Mouse (Mus musculus): Measurements from ENCODE around the gene Ess2. TPM values are rescaled to one million over a fixed set of nuclear protein-coding genes. Genes with fewer than 3 reads are reported as not detected.

Gene Ess2
- polyA plus RNA-seq, 1 experiment from 2014 or later, result 25.0 TPM

DNA sequence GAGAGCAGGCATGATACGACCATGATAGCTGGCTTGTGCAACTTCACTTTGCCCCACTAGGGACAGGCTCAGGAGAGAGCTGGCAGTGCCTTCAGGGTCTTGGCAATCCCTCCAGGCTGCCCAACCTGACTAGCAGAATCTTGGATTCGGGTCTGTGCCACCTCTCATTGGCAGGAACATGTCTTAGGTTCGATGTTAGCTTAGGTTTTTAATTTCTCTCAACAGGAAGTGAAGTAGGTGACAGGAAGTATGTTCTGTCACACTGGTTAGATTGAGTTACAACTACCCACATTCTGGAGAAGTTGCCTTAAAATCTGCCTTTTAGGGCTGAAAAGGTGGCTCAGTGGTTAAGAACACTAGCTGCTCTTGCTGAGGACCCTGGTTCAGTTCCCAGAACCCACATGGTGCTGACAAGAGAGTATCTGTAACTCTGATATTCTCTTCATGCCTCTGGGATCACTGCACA, 23.3 kb upstream of the Ess2 start:
- WGBS, result 52% methylated on average over 3 of the region's 3 CpGs
- no peak for ATAC-seq (replicated peaks; ENCODE audit: insufficient number of reproducible peaks, insufficient read depth, low FRiP score, low read depth)
- Histone ChIP-seq H3K4me3 (no peak overlapping the region), H3K4me1 (replicated peaks) (no peaks in the 10 kb centered on the region; the same call in 1 of the 2 replicates), H3K9ac (no peak overlapping the region), H3K9me3 (replicated peaks) (no peaks in the 10 kb centered on the region), H3K36me3 (no peaks in the 10 kb centered on the region), H3K4me2 (no peak overlapping the region), H3K27ac (no peak overlapping the region), H3K27me3 (peaks cover 25% of the 10 kb centered on the region)

- peaks cover 25% of the 10 kb centered on the region for H3K27me3 ChIP-seq
- no peak overlapping the region for H3K4me3 ChIP-seq
- H3K4me1 ChIP-seq (replicated peaks), result peaks cover 2% of the 10 kb centered on the region
- no peaks in the 10 kb centered on the region for H3K9me3 ChIP-seq (replicated peaks)
- H3K27ac ChIP-seq, result no peak overlapping the region
- H3K9ac ChIP-seq, result no peak overlapping the region
- H3K4me2 ChIP-seq, result no peak overlapping the region
- 58% methylated on average over 9 of the region's 9 CpGs for WGBS
- no peak for ATAC-seq (replicated peaks; ENCODE audit: insufficient number of reproducible peaks, insufficient read depth, low FRiP score, low read depth)
- no peaks in the 10 kb centered on the region for H3K36me3 ChIP-seq
Observed at GRCm38 (mm10) chr16:17933594-17934444, 22.7 kb upstream of the Ess2 start.

GRCm38 (mm10) chr16:17931906-17932460, 20.8 kb upstream of the Ess2 start:
- Histone ChIP-seq H3K4me3 (no peak overlapping the region), H3K27me3 (peaks cover 13% of the 10 kb centered on the region), H3K4me1 (replicated peaks) (peaks cover 13% of the 10 kb centered on the region), H3K9me3 (replicated peaks) (no peaks in the 10 kb centered on the region), H3K4me2 (no peak overlapping the region), H3K36me3 (no peaks in the 10 kb centered on the region), H3K27ac (no peak overlapping the region), H3K9ac (no peak overlapping the region)
- ATAC-seq (replicated peaks; ENCODE audit: insufficient number of reproducible peaks, insufficient read depth, low FRiP score, low read depth), result no peak
- WGBS, result 75% methylated on average over 5 of the region's 5 CpGs

DNA sequence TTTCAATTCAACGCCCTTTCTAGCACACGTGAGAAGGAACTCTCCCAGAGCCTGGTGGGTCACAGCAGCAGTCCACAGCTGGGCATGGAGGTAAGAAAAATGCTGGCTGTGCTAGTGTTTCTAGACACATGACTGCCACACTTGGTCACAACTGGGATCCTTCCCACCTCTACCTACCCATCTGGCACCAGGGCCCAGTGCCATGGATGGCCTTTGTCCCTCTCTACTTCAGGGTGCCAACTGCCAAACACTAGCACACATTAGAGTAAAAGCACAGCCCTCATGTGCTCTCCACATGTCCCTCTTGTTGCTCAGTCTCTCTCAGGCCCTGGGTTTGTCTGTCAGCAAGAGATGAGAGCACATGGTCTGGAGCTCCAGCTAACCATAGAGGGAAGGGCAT, 18.5 kb upstream of the Ess2 start:
- peaks cover 18% of the 10 kb centered on the region for H3K4me1 ChIP-seq (replicated peaks)
- H3K4me3 ChIP-seq, result no peak overlapping the region
- no peaks in the 10 kb centered on the region for H3K27me3 ChIP-seq
- H3K9me3 ChIP-seq (replicated peaks), result no peaks in the 10 kb centered on the region
- no peak overlapping the region for H3K27ac ChIP-seq
- H3K4me2 ChIP-seq, result no peak overlapping the region
- WGBS, result 77% methylated on average over 2 of the region's 2 CpGs
- no peak for ATAC-seq (replicated peaks; ENCODE audit: insufficient number of reproducible peaks, insufficient read depth, low FRiP score, low read depth)
- no peak overlapping the region for H3K9ac ChIP-seq
- peaks cover 5% of the 10 kb centered on the region; the same call in 1 of the 2 replicates for H3K36me3 ChIP-seq

- Histone ChIP-seq H3K27ac (no peak overlapping the region; the same call in 1 of the 2 replicates), H3K4me1 (replicated peaks) (peaks cover 18% of the 10 kb centered on the region), H3K27me3 (no peaks in the 10 kb centered on the region), H3K4me3 (no peak overlapping the region), H3K36me3 (peaks cover 5% of the 10 kb centered on the region; the same call in 1 of the 2 replicates), H3K9me3 (replicated peaks) (no peaks in the 10 kb centered on the region), H3K4me2 (peak overlapping the region; percentile 100; the same call in 1 of the 2 replicates), H3K9ac (no peak overlapping the region)
- WGBS, result 22% methylated on average over 2 of the region's 2 CpGs
- no peak for ATAC-seq (replicated peaks; ENCODE audit: insufficient number of reproducible peaks, insufficient read depth, low FRiP score, low read depth)
Observed at GRCm38 (mm10) chr16:17929211-17929610, 18.1 kb upstream of the Ess2 start.

DNA sequence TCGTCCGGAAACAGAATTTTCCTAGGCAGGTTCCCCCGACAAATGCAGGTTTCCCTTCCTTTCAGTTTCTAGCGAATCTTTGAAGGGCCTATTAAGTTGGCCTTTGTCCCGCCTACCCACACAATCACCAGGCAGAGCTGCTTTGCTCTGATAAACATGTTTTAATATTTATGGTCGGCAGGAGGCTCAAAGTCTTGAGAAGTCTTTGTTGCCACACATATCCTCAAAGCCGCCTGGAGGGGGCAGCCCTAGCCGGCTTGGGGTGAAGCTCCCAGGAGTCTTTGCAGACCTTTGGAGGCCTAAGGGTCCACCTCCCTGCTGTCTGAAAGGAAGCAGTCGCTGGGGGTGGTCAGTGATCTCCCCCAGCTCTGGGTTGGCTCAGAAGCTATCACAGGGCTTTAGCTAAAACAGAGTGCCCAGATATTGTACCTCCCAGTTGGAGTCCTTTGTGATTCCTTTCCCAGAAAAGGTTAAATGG, 17.5 kb upstream of the Ess2 start:
- peak; percentile 31 for ATAC-seq (replicated peaks; ENCODE audit: insufficient number of reproducible peaks, insufficient read depth, low FRiP score, low read depth)
- WGBS, result under 1% methylated on average over 9 of the region's 9 CpGs

DNA sequence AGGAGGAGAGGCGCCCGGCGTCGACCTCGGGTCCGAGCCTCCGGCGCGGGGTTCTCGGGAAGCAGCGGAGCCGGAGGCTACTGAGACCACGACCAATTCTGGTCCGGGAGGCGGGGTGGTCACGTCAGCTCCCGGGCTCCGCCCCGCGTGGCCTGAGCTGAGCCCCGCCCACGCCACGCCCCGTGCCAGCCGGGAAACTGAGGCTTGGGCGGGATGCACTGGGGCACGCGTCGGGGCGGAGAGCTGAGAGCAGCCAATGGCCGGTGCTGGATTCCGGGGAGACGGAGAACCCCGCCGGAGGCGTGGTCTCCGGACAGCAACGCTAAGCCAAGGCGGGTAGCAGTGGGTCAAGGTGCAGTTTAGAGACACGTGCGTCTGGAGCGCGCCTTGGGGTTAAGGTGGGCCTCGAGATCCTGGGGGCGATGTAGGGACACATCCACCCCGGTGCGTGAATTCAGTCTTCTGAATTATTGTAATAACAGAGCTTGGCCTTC, 17.0 kb upstream of the Ess2 start, which contains the start of gene Slc25a1:
Slc25a1 (minus strand) TSS at position 133 of the 494 bp plus-strand sequence.
- Histone ChIP-seq H3K9me3 (replicated peaks) (no peaks in the 10 kb centered on the region), H3K4me1 (replicated peaks) (peaks cover 18% of the 10 kb centered on the region), H3K9ac (peak within 1 kb of the TSS; percentile 72), H3K4me3 (peak within 1 kb of the TSS; percentile 80), H3K27me3 (no peaks in the 10 kb centered on the region), H3K4me2 (peak within 1 kb of the TSS; percentile 100), H3K36me3 (peaks cover 5% of the 10 kb centered on the region; the same call in 1 of the 2 replicates), H3K27ac (peak within 1 kb of the TSS; percentile 72)
- peak; percentile 79 for ATAC-seq (replicated peaks; ENCODE audit: insufficient number of reproducible peaks, insufficient read depth, low FRiP score, low read depth)
- under 1% methylated on average over 47 of the region's 47 CpGs for WGBS

More for the DNA sequence above, 17.5 kb upstream of the Ess2 start:
- H3K4me2 ChIP-seq, result peak overlapping the region; percentile 100
- peak overlapping the region; percentile 72 for H3K27ac ChIP-seq
- no peaks in the 10 kb centered on the region for H3K27me3 ChIP-seq
- H3K4me3 ChIP-seq, result peak overlapping the region; percentile 80
- peak overlapping the region; percentile 72 for H3K9ac ChIP-seq
- peaks cover 5% of the 10 kb centered on the region; the same call in 1 of the 2 replicates for H3K36me3 ChIP-seq
- no peaks in the 10 kb centered on the region for H3K9me3 ChIP-seq (replicated peaks)
- H3K4me1 ChIP-seq (replicated peaks), result peaks cover 18% of the 10 kb centered on the region

GRCm38 (mm10) chr16:17927351-17928082, 16.4 kb upstream of the Ess2 start:
- Histone ChIP-seq H3K27me3 (no peaks in the 10 kb centered on the region), H3K4me3 (peak overlapping the region; percentile 80), H3K4me2 (peak overlapping the region; percentile 100), H3K27ac (peak overlapping the region; percentile 72), H3K4me1 (replicated peaks) (peaks cover 22% of the 10 kb centered on the region), H3K9me3 (replicated peaks) (no peaks in the 10 kb centered on the region), H3K36me3 (peaks cover 5% of the 10 kb centered on the region; the same call in 1 of the 2 replicates), H3K9ac (peak overlapping the region; percentile 72)
- no peak; the same call in 1 of the 2 replicates for ATAC-seq (replicated peaks; ENCODE audit: insufficient number of reproducible peaks, insufficient read depth, low FRiP score, low read depth)
- under 1% methylated on average over 69 of the region's 72 CpGs for WGBS

- H3K9ac ChIP-seq, result peak overlapping the region; percentile 74
- peaks cover 29% of the 10 kb centered on the region for H3K4me1 ChIP-seq (replicated peaks)
- peak overlapping the region; percentile 76 for H3K4me3 ChIP-seq
- WGBS, result under 1% methylated on average over 14 of the region's 14 CpGs
- H3K9me3 ChIP-seq (replicated peaks), result no peaks in the 10 kb centered on the region
- H3K36me3 ChIP-seq, result peaks cover 5% of the 10 kb centered on the region; the same call in 1 of the 2 replicates
- no peak for ATAC-seq (replicated peaks; ENCODE audit: insufficient number of reproducible peaks, insufficient read depth, low FRiP score, low read depth)
- peaks cover 31% of the 10 kb centered on the region for H3K27me3 ChIP-seq
- peak overlapping the region; percentile 90 for H3K27ac ChIP-seq
- peak overlapping the region; percentile 90 for H3K4me2 ChIP-seq
Observed at GRCm38 (mm10) chr16:17922163-17922538, 11.0 kb upstream of the Ess2 start.

- Histone ChIP-seq H3K9me3 (replicated peaks) (no peaks in the 10 kb centered on the region), H3K4me3 (peak overlapping the region; percentile 76), H3K27ac (peak overlapping the region; percentile 90), H3K4me2 (peak overlapping the region; percentile 90), H3K36me3 (peaks cover 5% of the 10 kb centered on the region; the same call in 1 of the 2 replicates), H3K9ac (peak overlapping the region; percentile 74), H3K27me3 (peaks cover 37% of the 10 kb centered on the region), H3K4me1 (replicated peaks) (peaks cover 23% of the 10 kb centered on the region)
- WGBS, result 1% methylated on average over 47 of the region's 47 CpGs
- ATAC-seq (replicated peaks; ENCODE audit: insufficient number of reproducible peaks, insufficient read depth, low FRiP score, low read depth), result peak; percentile 95
Observed at GRCm38 (mm10) chr16:17921325-17922162, 10.4 kb upstream of the Ess2 start.
